Mouse (Mus musculus) thymus, adult 2 months (tissue): Measurements from ENCODE around the gene Sepsecs.

Source experiments
- CTCF ChIP-seq: fragments of 200-500 bp; IDR thresholded peaks from 2 replicates; pipeline ENCODE4 v1.5.1; 2012; ENCODE audit warnings: mild to moderate bottlenecking, control low read depth, low read length, moderate library complexity, borderline replicate concordance; ENCODE audit not compliant: control insufficient read depth, poor library complexity, insufficient read depth; ENCODE audit errors: extremely low read depth
- POLR2A ChIP-seq: fragments of 200-500 bp; IDR thresholded peaks from 2 replicates; pipeline ENCODE4 v1.6.1; 2012; ENCODE audit warnings: mild to moderate bottlenecking, low read length, control low read depth, moderate library complexity; ENCODE audit not compliant: control insufficient read depth, poor library complexity, insufficient read depth; ENCODE audit errors: extremely low read depth

DNA sequence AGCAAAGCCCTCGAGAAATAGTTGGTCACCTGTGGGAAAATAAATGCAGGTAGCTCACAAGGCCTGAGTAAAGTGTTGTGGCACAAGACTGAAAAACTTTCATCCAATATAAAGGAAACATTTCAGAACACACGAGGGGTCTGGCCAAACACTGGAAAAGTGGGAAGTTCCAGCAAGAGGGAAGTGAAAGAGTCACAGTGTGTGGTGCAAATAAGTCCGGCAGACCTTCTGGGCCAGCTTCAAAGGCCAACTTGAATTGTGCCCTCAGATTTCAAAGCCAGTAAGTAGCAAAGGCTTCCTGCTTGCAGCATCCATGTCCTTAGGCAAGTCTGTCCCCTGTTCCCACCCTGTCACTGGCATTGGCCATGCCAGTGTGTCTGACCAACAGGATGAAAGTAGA is 7.6 kb upstream of the Sepsecs start:
- TF ChIP-seq CTCF, result no peak
- TF ChIP-seq POLR2A, result no peak
